Mouse (Mus musculus) gastrocnemius, postnatal 36 days (tissue): ENCODE results near the gene Rasl11b. TPM values are rescaled to one million over a fixed set of nuclear protein-coding genes. Genes with fewer than 3 reads are reported as not detected.

Experiments
- DNase-seq, 2 experiments: peaks; one replicate each; pipeline ENCODE4 v3.0.0; 2022
- intact Hi-C: fragments of 180-260 bp; cut with DNase I; formaldehyde crosslinking; loops from one replicate; pipeline ENCODE4 v1.15.1; 2025
- total RNA-seq, 2 experiments: library from RNA; stranded (reverse); gene quantifications; 2 replicates each; pipeline ENCODE4 v1.2.3; 2021

Gene Rasl11b
- total RNA-seq, 2 experiments from 2014 or later = 2.4 to 4.0 TPM

DNA sequence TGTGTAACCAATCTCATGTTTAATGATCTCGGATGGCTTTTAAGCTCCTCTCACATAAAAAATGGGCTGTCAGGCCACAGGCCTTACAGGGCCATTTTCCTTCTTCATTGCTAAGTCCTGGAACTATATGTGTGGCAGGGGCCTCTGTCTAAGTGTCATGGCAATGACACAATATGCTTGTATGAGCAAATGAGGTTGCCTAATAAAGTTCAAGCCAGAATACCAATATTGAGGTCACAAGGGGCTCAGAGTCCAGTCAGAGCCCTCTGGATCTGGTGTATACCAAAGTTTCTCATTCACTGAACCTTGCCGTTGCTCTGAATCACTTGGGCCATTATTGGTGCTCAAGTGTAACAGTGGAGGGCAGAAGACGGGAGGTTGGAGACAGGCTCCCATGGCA is 47.6 kb downstream of the Rasl11b start:
- intact Hi-C loops = no loop called here

GRCm38 (mm10) chr5:74244406-74245019 is 49.4 kb downstream of the Rasl11b start:
- intact Hi-C loops = no loop called here
- peak in 1 of 2 experiments; percentile 27 for DNase-seq

More for the DNA sequence above, 47.6 kb downstream of the Rasl11b start:
- DNase-seq = no peak

GRCm38 (mm10) chr5:74245641-74246145 is 50.6 kb downstream of the Rasl11b start:
- intact Hi-C loops = no loop called here

DNA sequence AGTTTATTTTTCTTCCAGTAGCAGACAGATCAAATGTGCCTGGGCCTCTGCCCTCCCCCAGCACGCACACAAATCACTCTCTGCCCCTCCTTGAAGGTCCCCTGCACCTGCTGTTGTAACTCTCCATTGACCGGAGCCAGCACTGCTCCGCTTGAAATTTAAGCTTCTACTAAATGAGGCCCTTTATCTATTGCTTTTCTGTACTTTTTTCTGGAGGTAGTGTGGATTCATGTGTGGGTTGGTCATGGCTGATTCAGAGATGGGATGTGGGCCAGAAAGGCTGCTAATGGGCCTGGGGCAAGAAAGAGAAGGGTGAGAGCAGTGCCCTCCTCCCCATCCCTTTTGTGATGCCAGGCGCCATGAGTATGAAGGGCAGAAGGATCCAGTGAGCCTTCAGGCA is 51.4 kb downstream of the Rasl11b start:
- DNase-seq = no peak
- intact Hi-C loops = no loop called here

More at GRCm38 (mm10) chr5:74245641-74246145, 50.6 kb downstream of the Rasl11b start:
- DNase-seq = no peak

- intact Hi-C loops = no loop called here
Observed at GRCm38 (mm10) chr5:74246971-74247370, 51.9 kb downstream of the Rasl11b start.

More at GRCm38 (mm10) chr5:74246971-74247370, 51.9 kb downstream of the Rasl11b start:
- DNase-seq = no peak

Other genes starting within 250 kb of the Rasl11b start
- gene Usp46, start 126.9 kb upstream of the Rasl11b start, total RNA-seq = 10 to 100 TPM in 1 of 2 experiments, 1 to 10 TPM in 1; 8.2 to 13.0 TPM